Mouse (Mus musculus): ENCODE measurements around the gene Arhgap24.

DNA sequence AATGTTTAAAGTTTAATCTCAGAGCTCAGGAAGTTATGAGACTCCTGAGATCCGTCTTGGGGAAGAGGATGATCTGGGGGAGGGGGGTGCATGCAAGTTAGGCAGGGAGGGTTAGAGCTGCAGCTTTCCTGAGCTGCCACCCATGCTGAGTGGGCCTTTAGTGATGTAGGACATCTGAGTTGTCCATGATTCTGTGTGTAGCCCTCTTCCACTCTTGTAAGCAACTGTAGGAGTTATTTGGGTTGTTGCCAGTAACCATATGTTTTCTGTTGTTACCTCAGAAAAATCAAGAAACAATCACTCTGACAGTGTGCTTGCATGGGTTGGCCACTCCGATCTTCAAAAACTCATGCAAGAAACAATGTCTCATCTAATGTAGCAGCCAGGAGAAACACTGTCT, 370.6 kb downstream of the Arhgap24 start:
- TF ChIP-seq ZNF384 (IDR thresholded peaks at IDR 0.05; ENCODE audit: low read depth, low read length), result no peak
- TF ChIP-seq MAFK (IDR thresholded peaks at IDR 0.05; ENCODE audit: insufficient replicate concordance, low read length), result no peak
- no peak for TF ChIP-seq TCF12 (IDR thresholded peaks at IDR 0.05; ENCODE audit: low read depth, low read length)
- TF ChIP-seq CTCF (conservative IDR thresholded peaks at IDR 0.05 in 1 of 2, IDR thresholded peaks at IDR 0.05 in 1 of 2; ENCODE audit: low read depth in 2 of 2, low read length in 2 of 2), result no peak
- TF ChIP-seq MXI1 (IDR thresholded peaks at IDR 0.05; ENCODE audit: low read depth, low read length), result no peak
